Mouse (Mus musculus) thymus, postnatal 4 days (tissue): ENCODE data around the gene Asna1.

Source experiments
- DNase-seq: peaks from one replicate; pipeline ENCODE4 v3.0.0; 2021

The Asna1 gene

DNA sequence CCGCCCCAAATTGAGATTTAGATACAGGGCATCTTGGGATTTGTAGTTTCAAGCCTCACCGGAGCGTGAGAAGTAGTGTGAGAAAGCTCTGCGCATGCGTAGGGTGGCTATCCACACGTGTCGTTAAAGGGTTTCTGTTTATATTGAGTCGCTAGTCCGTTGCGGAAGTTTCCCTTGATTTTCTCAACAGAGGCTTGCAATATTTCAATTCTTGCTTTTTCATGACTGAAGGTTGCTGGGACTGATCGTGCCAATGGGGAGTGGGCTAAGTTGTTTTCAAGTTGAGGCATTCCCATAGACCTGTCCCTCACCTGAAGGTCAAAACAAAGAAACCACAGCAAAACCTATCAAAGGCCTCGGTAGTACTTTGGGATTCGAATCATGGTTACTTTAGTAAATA, 9.7 kb upstream of the Asna1 start:
- peak; percentile 90 for DNase-seq

DNA sequence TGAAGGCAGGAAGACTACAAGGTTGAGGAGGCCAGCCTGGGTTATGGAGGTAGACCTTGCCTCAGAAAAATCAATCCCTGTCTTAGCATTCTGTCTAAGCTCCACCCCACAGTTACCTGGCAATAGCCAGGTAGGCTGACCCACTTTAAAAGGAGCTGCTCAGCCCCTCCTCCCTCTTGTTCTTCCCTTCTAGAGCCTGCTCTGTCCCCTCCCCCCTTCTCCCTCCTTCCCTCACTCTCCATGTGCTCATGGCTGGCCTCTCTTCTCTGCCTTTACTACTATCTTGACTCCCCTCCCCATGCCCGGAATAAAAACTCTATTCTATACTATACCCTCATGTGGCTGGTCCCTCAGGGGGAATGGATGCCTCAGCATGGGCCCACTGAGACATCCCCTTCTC, 8.8 kb upstream of the Asna1 start:
- DNase-seq = no peak

DNA sequence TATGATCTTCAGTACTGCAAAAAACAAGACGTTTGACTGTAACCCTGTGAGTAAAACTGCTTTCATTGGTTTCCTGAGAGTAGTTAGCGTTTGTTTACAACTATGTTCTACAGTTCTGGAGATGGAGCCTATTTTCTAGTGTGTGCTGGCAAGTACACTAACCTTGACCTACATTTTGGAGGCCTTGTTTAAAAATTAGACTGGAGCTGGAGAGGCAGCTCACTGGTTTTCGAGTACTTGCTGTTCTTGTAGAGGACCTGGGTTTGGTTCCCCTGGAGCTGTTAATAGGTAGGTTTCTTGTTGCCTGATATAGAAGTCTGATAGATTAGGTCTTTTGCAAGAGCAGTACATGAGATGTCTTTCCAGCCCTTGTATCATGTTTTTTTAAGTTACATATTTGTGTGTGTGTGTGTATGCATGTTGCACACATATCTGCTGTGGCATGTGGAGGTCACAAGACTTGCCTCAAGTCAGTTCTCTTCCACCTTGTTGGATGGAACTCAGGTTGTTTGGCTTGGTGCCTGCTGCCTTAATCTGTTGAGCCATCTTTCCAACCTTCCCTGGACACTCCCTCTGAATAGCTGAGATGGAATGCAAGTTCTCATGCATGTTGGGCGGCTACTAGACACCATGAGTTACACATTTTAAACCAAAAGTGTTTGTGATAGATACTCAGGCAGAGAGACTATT, 7.7 kb upstream of the Asna1 start:
- no peak for DNase-seq

DNA sequence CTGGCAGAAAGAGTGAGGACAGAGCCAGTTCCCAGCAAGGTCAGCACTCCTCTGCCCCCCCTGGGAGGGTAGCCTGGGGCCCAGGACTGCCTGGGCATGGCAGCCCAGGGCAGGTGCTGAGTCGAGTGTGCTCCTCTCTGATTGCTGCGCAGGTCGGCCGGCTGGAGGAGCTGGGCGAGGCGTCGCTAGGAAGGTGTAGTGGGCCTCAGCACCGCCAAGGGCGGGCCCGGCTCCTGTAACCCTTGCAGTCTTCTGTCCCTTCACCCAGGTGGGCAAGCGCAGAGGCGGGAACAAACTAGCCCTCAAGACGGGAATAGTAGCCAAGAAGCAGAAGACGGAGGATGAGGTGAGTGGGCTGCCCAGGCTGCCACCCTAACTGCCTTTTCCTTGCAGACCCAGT, 4.2 kb upstream of the Asna1 start:
- no peak for DNase-seq

DNA sequence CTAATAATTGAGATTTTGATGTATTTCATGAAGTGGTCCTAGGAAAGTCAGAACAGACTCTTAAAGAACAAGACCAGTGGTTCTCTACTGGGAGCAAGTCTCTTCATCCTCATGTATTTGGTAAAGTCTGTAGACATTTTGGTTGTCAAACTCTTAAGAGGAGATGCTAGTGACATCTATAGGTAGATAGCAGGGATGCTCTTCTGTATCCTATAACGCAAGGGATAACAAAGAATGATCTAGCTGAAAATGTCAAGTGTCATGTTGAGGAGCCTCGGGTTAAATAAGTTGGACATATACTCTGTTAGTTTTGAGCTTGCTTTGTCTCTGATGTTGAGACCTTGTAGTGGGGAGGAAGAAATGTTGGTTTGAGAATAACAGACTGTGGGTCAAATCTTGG, 2.8 kb upstream of the Asna1 start:
- no peak for DNase-seq

DNA sequence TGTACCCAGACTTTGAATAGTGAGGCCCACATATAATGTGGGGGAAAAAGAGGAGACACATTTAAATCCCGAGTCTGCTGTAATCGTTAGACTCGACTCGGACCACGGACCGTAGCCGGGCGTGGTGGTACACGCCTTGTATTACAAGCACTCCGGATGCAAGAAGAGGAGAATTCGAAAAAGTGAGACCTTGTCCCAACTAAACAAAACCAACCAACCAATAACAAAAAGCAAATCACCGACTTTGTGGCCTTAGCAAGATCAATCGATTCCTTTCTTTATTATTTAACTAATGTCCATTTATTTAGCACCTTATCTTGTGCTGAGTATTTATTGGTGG, 2.4 kb upstream of the Asna1 start:
- DNase-seq = peak; percentile 42

DNA sequence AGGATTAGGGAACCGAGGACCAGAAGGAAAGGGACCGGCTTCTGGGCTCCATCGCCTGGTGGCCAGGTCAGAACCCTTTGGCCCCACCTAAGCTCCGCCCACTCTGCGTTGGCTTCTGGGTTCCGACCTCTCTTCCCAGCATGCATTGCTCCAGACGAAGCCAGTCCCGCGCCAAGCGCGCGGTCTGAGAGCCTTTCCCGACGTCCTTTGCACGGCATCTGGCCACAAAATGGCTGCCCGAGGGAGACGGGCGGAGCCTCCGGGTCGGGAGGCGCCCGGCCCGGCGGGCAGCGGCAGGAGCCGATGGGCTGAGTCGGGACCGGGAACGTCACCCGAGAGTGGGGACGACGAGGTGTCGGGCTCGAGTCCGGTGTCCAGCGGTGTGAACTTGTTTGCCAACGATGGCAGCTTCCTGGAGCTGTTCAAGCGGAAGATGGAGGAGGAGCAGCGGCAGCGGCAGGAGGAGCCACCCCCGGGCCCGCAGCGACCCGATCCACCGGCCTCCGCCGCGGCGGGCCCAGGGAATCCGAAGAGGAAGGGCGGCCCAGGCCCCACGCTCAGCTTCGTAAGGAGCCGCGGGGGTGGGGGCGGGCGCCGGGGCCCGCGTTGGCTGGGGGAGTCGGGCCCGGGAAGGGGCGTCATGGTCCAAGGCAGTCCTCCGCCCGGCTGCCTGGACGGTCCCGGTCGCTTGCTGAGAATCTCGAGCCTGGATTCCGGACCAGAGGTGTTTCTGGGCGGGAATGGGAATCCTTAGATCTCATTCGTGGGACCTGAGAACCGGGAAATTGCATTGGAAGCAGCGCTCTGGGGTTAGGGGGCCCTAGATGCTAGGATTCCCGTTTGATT, 1.8 kb upstream of the Asna1 start, which contains the start of gene Trir:
Gene Trir, plus strand, starts transcription at position 154 of the 846 bp plus-strand sequence.
- DNase-seq = peak; percentile 95

DNA sequence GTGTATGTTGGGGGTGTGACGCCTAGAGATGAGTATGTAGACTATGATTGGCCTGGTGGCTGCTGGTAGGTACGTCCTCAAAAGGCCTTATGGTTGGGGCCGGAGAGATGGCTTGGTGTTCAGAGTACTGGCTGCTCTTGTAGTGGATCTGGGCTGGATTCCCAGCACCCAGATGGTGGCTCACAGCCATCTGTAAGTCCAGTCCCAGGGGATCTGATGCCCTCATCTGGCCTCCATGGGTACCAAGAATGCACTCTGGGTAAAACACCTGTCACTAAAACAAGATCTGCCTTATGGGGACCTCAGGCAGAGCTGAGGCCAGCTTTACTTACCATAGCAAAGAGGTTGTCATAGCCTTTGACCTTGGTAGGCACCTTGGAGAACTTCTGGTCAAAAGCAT, 1.2 kb downstream of the Asna1 start:
- no peak for DNase-seq

DNA sequence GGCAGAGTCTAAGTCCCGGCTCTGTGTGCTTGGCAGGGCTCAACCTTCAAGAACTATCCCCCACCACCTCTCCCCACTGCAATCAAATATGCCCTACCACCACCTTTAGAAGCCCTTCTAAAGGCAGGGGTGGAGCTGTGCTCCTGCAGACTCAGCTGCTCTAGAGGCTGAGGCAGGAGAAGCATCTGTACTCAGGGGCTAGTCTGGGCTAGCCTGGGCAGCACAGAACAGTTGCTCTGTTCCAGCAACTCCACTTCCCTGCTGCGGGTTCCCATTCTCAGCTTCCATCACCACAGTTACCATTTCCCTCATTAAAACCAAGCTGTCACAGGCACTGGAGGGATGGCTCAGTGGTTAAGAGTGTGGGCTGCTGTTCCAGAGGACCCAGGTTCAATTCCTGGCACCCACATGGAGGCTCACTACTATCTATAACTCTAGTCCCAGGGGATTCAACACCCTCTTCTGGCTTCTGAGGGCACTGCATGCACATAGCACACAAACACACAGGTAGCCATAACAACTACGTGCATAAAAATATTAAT, 3.5 kb downstream of the Asna1 start:
- DNase-seq = no peak

DNA sequence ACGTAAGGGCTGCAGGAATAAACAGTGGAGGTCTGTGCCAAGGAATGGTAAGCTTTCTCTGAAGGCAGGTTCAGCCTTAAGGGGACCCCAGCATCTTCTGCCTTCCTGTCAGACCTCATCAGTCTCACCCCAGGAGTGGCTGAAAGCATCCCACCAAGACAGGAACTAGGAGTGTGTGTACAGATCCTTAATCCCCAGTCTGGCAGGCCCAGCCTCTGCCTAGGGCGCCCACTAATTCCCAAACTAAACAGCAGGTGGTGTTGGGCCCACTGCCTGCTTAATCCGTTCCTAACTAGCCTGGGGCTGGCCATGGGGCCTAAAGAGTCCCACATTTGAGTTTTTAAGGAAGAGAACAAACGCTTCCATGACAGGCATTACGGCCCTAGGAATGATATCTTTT, 7.9 kb downstream of the Asna1 start:
- DNase-seq = no peak

DNA sequence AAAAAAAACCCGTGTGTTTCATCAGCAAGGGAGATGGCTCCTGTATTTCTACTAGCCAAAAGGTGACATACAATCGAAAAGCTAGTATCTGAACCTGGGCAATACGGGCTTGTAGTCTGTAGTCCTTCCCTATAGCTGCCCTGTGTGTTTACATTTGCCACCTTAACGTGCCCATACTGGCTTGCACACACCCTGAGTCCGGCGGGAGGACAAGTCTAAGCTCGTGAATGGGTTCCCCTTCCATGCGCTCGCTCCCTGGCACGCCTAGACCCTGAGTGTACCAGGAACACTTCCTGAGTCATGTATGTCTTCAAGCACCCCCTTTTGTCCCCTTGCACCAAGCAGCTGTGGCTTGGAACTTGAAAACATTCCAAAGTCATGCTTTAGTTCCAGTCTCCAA, 8.4 kb downstream of the Asna1 start:
- no peak for DNase-seq

DNA sequence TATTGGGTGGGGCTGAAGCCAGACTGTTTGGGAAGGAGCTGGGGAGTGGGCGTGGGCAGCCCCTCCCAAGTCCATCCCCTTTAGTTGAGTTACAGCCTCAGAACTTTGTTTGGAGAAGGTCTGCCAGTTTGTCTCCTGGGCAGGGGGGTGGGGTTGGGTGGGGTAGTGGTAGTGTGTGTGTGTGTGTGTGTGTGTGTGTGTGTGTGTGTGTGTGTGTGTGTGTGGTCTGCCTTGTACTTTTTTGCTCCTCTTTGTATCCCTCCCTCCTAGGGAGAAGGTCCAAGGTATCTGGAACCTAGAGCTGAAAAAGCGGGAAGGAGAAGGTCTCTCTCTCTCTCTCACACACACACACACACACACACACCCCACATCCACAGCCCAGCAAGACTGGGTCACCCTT, 10.7 kb downstream of the Asna1 start, which contains the start of gene Best2:
Gene Best2, minus strand, starts transcription at position 101 of the 400 bp plus-strand sequence.
- DNase-seq = no peak

DNA sequence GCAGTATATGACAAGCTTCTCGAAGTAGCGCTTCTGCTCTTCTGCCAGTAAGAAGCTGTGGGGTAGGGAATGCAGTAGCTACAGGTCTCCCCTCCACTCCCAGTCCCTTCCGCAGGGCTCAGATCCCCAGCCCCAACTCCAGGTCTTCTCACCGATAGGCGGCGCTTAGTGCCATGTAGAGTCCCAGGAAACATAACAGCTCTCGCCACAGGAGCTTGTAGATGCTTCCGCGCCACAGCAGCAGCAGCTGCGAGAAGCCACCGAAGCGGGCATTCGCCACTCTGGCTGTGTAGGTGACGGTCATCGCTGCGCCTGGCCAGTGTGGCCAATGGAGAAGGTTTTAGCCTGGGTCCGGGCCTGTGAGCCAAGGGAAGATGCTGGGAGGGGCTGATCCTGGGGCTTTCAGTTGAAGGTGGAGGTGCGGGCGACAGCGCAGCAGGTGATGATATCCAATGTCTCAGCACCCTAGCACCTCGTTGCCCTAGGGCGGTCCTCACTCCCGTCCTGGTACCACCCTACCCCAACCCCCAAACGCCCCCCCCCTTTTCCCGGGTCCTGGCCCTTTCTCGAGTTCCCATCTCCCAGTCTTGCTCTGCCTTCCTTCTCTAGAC, 11.7 kb downstream of the Asna1 start:
- DNase-seq = peak; percentile 91

DNA sequence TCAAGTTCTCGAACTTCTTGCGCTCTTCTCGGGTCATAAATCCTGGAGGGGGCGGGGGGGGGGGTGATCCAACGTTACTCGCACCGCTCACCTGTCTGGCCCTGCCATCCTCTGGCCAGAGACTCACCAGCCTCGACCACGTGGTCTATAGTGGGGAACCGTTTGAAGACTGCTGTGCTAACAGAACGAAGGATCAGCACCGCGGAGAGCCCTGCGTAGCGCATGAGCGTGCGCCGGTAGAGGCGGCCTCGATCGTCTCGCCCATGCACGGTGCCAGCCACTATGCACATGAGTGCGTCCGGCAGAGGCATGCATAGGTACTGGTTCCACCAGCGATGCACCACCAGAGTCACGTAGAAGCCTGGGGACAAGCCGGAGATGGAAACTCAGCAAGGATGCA, 13.8 kb downstream of the Asna1 start:
- DNase-seq = peak; percentile 30

DNA sequence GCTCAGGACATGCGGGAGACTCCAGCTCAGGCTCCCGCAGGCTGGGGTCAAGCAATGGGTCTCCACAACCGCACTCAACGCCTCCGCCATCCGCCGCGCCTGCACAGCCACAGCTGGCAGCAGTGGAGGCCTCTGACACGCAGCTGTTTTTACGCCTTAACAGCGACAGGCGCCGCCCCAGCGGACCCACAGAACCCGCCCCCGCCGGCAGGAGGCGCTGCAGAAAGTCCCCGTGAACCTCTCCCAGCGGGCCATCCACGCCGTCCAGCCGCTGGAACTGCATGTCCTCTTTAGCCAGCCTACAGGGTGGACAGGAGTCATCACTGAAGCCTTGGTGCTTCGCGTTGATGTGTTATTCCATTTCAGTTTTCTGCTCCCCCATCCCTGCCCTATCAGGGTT, 17.4 kb downstream of the Asna1 start:
- peak; percentile 78 for DNase-seq

DNA sequence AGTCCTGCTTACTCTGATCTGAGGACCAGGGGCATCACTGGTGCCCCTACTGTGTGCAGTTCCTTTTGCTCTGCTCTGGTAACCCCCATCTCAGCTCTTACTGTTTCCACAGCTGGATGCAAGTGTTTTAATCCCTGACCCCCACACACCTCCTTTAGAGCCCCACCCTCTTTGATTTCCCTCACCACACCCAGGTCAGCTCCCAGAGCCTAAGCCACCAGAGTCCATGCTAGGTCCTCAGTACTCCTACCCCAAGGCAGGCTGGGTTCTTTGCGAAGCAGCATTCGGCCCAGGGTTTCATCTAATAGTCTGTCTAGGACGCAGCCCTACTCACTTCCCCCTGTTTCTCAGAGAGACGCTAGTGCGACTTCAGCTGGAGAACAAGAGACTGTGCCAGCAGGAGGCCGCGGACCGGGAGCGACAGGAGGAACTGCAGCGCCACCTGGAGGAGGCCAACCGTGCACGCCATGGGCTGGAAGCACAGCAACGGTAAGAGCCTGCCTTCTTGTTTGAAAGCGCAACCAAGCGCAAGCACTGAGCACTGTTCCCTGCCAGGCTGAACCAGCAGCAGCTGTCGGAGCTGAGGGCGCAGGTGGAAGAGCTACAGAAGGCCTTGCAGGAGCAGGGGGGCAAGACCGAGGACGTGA, 27.3 kb downstream of the Asna1 start:
- peak; percentile 99 for DNase-seq

DNA sequence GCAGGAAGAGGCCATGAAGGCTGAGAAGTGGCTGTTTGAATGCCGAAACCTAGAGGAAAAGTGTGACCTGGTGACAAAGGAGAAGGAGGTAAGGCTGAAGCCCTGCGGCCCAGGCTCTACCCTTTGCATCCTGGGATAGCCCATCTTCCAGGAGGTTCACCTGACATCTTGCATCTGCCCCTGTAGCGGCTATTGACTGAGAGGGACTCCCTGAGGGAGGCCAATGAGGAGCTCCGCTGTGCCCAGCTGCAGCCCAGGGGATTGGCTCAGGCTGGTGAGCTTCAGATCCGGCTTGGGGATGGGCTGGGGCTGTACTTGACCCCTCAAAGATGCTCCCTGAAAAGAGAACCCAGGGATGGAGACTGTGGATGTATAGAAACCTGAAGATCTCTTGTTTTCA, 28.1 kb downstream of the Asna1 start:
- no peak for DNase-seq

DNA sequence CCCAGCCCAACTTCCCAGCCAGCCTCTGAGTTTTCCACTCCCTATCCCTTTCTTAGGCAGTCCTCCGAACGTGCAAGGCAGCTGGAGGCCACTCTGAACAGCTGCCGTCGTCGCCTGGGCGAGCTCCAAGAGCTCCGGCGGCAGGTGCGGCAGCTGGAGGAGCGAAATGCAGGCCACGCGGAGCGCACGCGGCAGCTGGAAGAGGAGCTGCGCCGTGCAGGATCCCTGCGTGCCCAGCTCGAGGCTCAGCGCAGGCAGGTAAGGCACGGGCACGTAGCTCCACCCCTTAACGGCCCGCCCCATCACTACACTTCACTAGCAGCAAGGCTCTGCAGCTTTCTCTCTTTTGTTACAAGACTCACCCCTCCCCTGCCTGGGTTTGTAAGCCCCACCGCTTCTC, 29.4 kb downstream of the Asna1 start:
- peak; percentile 50 for DNase-seq

DNA sequence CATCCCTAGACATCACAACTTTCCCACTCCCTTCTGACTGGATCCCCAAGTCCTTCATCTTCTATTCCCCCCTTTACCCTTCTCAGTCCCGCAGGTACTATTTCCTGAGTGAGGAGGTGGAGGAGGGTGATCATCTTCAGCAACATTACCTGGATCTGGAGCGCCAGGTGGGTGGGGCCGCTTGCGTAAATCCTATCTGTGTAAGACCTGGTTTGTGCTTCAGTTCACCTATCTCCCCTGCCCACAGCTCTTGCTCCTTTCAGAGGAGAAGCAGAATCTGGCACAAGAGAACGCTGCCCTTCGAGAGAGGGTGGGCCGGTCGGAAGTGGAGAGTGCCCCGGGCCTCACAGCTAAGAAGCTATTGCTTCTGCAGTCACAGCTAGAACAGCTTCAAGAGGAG, 30.7 kb downstream of the Asna1 start:
- DNase-seq = no peak

DNA sequence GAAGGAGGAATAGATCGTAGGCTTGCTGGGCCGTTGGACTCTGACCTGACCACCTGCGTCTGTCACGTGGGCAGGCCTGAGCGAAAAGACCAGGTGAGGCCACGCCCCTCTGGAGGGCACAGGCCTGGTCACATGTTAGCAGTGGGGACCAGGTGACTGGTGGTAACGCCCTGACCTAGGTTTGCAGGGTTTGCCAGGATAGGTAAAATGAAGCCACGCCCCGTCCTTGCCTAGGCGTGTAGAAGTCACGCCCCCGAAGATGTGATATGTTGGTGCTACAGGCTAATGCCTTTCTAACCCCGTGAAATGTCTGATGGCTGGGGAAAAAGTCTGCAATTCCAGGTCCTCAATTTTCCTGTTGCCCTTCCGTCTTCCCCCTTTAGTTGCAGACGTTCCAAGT, 34.2 kb downstream of the Asna1 start:
- DNase-seq = peak; percentile 70

DNA sequence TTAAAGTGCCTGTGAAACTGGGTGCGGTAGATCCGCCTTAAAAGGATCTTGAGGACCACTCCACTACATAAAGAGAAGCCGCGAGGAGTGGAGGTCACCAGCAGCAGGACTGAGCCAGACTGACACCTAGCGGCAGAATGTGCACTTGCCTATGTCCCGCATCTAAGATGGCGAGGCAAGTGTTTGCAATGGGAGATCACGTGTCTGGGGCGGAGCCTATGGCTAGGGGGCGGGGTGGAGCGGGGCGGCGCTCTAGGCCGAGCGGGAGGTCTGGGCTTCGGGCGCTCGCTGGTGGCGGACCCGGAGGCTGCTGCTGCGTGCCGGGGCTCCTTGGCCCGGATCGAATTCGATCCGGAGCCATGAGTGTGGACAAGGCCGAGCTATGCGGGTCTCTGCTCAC, 34.7 kb downstream of the Asna1 start, which contains the start of gene Hook2:
Gene Hook2, plus strand, starts transcription at position 255 of the 400 bp plus-strand sequence.
- DNase-seq = peak; percentile 98

DNA sequence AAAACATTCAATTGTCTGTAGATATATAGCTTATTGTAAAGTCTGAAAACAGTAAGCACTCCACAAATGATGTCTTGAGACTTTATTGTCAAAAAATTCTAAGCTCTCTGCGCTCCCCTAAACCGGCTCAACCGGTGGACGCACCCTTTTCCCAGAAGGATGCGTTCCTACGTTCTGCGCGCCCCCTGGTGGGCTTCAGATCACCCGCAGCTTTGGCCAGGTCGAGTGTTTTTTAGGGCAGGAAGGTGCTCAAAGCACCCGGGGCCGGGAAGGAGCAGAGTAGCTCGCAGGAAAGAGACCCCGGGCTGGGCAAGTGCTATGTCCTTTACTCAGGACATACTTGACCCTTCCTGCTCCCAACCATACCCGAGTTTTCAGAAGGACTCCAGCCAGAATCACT, 35.3 kb downstream of the Asna1 start:
- peak; percentile 94 for DNase-seq

DNA sequence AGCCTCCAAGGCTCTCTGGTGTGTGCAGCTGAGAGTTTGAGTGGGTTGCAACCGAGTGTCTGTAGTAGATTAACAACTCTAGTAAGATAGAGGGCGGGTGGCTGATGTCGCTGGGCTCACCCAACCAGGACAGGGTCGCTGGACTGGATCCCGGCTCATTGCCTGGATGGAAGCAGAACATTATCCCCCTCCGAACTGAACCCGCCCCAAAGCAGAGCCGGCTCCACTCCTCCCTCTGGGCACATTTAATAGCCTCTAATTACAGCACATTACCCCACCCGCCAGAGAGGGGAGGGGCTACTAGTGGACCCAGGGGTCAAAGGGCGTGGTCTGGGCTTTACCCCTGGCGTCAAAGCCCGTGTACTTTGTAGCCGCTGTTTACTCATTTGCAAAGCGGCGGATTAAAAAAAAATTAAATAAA, 35.8 kb downstream of the Asna1 start:
- DNase-seq = peak; percentile 47
